Mouse (Mus musculus) midbrain, embryonic 15.5 days (tissue): ENCODE measurements around the gene Gm28038. TPM values are rescaled to one million over a fixed set of nuclear protein-coding genes. Genes with fewer than 3 reads are reported as not detected.

Experiments used
- ATAC-seq: fragments of 200-750 bp; cut with Nextera tagmentation; replicated peaks from 2 replicates; pipeline ENCODE4 v1.8.0; 2017; ENCODE audit warnings: moderate TSS enrichment
- H3K27ac ChIP-seq: fragments of 300-500 bp; sonication (generic); 2 replicates; pipeline ENCODE4 v1.5.1; 2015; ENCODE audit warnings: mild to moderate bottlenecking, inconsistent platforms
- H3K27me3 ChIP-seq: fragments of 300-500 bp; sonication (generic); replicated peaks from 2 replicates; pipeline ENCODE4 v1.6.1; 2015; ENCODE audit warnings: inconsistent platforms
- H3K36me3 ChIP-seq: fragments of 300-500 bp; sonication (generic); replicated peaks from 2 replicates; pipeline ENCODE4 v1.6.1; 2015; ENCODE audit warnings: inconsistent platforms
- H3K4me1 ChIP-seq: fragments of 300-500 bp; sonication (generic); 2 replicates; pipeline ENCODE4 v1.6.1; 2015; ENCODE audit warnings: inconsistent platforms
- H3K4me2 ChIP-seq: fragments of 300-500 bp; sonication (generic); 2 replicates; pipeline ENCODE4 v1.6.1; 2015; ENCODE audit warnings: inconsistent platforms, mild to moderate bottlenecking, moderate library complexity
- H3K4me3 ChIP-seq: fragments of 300-500 bp; sonication (generic); 2 replicates; pipeline ENCODE4 v1.5.1; 2015; ENCODE audit warnings: mild to moderate bottlenecking, inconsistent platforms
- H3K9ac ChIP-seq: fragments of 300-500 bp; sonication (generic); 2 replicates; pipeline ENCODE4 v1.6.1; 2015; ENCODE audit warnings: mild to moderate bottlenecking, inconsistent platforms
- H3K9me3 ChIP-seq: fragments of 300-500 bp; sonication (generic); 2 replicates; pipeline ENCODE4 v1.6.1; 2016; ENCODE audit warnings: inconsistent platforms
- WGBS: fragments of 180-500 bp; shearing (Covaris S2); methylation state at CpG from one replicate; pipeline ENCODE4 v1.1.7; 2015; ENCODE audit warnings: mixed read lengths; 5-methylcytosine and 5-hydroxymethylcytosine counted together
- polyA plus RNA-seq: library from polyadenylated mRNA; unstranded; fragments of >200 nt; fragmentation: Nextera tagmentation; extraction: Ambion mirVana; gene quantifications from 2 replicates; pipeline ENCODE4 v1.2.1, GENCODE M21; 2015

Gm28038 gene
- polyA plus RNA-seq, 1 experiment from 2014 or later, result not detected

DNA sequence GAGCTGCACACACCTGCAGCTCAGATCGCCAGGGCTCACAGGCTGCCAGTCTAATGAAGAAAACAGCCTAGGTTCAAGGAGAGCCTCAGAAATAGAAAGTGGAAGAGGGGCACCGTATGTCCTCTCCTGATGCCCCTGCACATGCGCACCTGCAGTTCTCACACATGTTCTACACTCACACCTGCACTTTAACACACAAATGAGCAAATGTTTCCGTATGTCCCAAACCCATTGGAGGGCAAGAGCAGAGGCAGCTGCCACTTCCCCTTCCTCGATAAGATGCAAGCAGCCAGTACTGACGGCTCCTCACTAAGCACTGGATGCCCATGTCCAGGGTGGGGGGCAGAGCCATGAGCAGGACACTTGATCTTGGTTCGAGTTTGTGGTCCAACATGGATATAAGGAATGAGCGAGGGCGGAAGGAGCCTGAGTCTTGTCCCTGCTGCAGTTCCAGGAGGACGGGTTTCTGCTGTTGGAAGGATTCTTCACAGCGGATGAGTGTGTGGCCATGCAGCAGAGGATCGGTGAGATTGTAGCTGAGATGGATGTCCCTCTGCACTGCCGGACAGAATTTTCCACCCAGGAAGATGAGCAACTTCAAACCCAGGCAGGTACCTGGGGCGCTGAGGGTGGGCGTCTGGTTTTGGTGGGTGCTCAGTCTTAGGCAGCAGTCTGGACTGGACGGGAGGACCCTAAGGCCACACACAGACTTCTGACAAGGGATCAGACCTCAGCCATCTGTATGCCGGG is 11.4 kb upstream of the Gm28038 start:
- Histone ChIP-seq H3K27ac (no peak overlapping the region), H3K4me2 (no peak overlapping the region), H3K4me3 (no peak overlapping the region), H3K27me3 (no peaks in the 10 kb centered on the region), H3K4me1 (peaks cover 16% of the 10 kb centered on the region), H3K9me3 (no peaks in the 10 kb centered on the region), H3K9ac (no peak overlapping the region), H3K36me3 (peaks cover under 1% of the 10 kb centered on the region; the same call in 1 of the 2 replicates)
- WGBS, result 92% methylated on average over 17 of the region's 17 CpGs
- no peak for ATAC-seq

DNA sequence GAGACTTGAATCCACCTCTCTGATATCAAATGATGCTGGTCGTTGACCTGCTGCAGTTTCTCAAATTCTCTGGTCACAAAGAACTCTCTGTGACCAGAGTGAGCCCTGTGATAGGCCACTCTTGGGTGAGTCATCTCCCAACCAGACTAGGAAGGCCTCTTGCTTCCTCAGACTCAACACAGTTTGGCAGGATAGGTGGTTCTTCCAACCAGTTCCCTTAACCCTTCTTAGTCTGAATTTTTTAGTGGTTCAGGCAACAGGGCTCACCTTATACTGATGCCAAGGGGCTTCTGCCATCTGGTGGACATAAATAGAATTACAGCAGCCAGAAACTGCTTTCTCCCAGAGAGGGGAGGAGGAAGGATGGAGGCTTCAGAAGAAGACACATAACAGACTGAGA is 10.7 kb upstream of the Gm28038 start:
- Histone ChIP-seq H3K9ac (no peak overlapping the region), H3K9me3 (no peaks in the 10 kb centered on the region), H3K4me3 (no peak overlapping the region), H3K36me3 (no peaks in the 10 kb centered on the region), H3K27me3 (no peaks in the 10 kb centered on the region), H3K27ac (no peak overlapping the region; the same call in 1 of the 2 replicates), H3K4me1 (peaks cover 15% of the 10 kb centered on the region), H3K4me2 (no peak overlapping the region)
- WGBS, result 64% methylated on average over 1 of the region's 1 CpGs
- peak; percentile 67 for ATAC-seq

DNA sequence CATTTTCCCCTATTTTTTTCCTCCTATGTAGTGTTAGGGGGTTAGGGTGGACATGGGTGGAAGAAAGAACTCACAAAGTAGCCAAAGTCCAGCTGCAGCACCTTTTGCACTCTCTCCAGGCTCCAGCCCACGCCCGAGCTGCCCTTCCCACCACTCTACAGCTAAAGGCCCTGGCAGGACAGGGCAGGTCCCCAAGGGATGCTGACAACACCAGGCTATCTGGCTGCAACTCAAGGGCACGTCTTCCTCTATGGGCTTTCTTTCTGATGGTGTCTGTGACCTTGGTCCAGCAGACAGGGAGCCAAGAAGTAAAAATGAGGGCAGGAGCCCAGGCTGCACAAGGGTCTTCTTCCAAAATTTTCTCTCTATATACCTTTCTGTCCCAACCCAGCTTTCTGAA is 808 bp downstream of the Gm28038 start:
- peaks cover 13% of the 10 kb centered on the region for H3K4me1 ChIP-seq
- ATAC-seq, result no peak
- no peak overlapping the region for H3K27ac ChIP-seq
- H3K9me3 ChIP-seq, result no peaks in the 10 kb centered on the region
- H3K9ac ChIP-seq, result no peak overlapping the region
- H3K27me3 ChIP-seq, result no peaks in the 10 kb centered on the region
- 0 out of 2 replicates have a peak, but pooled peaks cover 4% of the 10 kb centered on the region for H3K36me3 ChIP-seq
- H3K4me3 ChIP-seq, result no peak overlapping the region
- H3K4me2 ChIP-seq, result no peak overlapping the region
- 82% methylated on average over 3 of the region's 3 CpGs for WGBS

DNA sequence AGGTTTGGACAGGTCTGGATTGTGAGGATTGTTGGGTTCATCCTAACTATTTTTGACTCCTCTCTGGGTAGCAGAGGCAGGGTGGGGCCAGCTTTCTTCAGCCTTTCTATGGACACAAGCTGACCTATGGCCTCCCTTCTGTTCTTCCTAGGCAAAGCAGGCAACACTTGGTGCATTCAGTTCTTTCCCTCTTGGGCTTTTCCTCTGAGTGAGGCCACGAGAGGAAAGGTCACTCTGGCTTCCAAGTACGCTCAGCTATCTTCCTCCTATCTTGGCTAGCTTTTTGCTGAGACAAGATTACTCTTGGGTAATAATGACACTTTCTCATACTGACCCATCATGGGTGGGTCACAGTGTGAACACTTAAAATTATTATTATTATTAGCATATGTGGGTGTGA is 2.4 kb downstream of the Gm28038 start:
- Histone ChIP-seq H3K9me3 (no peaks in the 10 kb centered on the region), H3K27me3 (no peaks in the 10 kb centered on the region), H3K27ac (no peak overlapping the region), H3K4me3 (no peak overlapping the region), H3K4me2 (no peak overlapping the region), H3K36me3 (0 out of 2 replicates have a peak, but pooled peaks cover 4% of the 10 kb centered on the region), H3K4me1 (peaks cover 27% of the 10 kb centered on the region), H3K9ac (no peak overlapping the region)
- no peak for ATAC-seq
- WGBS, result 90% methylated on average over 2 of the region's 2 CpGs

DNA sequence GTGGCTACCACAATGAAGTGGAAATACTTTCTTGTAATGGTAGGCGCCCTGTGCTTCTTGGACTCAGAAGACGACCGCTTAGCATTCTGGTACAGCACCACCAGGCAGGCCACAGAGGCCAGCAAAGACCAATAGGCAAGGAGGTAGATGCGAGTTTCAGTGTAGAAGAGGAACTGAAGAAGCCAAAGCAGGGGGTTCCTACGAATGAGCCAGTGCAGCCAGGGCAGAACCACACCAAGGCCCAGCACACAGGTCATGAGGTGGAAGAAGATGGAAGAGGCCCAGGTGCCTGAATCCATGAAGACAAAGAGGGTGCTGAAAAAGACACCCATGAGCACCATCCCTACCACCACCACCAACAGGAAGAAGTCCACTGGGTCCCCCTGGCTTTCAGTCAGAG is 4.2 kb downstream of the Gm28038 start:
- Histone ChIP-seq H3K9ac (no peak overlapping the region), H3K27me3 (no peaks in the 10 kb centered on the region), H3K36me3 (0 out of 2 replicates have a peak, but pooled peaks cover 4% of the 10 kb centered on the region), H3K4me2 (peak overlapping the region; percentile 99), H3K4me3 (peak overlapping the region; percentile 94), H3K27ac (no peak overlapping the region), H3K4me1 (peaks cover 30% of the 10 kb centered on the region), H3K9me3 (no peaks in the 10 kb centered on the region)
- 93% methylated on average over 5 of the region's 5 CpGs for WGBS
- no peak for ATAC-seq

DNA sequence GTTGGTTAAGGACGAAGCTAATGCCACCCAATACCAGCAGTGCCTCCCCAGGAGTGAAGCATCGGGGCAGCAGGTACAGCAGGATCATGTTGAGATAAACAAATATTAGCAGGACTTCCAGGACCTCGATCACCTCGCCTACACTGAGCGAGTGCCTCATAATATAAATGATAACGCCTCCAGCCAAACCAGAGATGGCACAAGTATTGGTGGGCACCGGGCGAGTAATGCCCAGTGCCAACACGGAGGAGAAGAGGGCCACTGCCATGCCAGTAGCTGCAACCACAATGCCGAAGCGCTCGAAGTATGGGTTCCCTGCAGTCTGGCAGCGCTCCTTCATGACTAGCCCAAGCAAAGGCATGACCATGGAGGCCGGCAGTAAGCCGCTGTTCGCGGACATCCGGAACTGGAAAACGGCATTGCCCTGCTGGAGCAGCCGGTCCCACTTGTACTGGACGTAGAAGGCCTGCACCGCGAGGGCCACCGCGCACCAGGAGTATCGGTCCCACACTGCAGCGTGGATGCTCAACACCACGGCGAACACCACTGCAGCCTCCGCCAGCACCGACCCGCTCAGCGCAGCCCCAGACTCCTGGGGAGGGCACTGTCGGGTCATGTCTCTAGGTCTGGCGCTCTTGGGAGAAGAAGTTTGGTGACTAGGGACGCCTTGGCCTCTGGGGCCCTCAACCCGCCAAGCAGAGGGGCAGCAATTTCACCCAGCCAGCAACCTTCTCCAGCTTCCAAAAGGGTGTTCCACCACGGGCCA is 4.8 kb downstream of the Gm28038 start:
- Histone ChIP-seq H3K27me3 (no peaks in the 10 kb centered on the region), H3K9ac (peak overlapping the region; percentile 83), H3K4me2 (peak overlapping the region; percentile 99), H3K4me3 (peak overlapping the region; percentile 94), H3K9me3 (no peaks in the 10 kb centered on the region), H3K27ac (peak overlapping the region; percentile 76), H3K4me1 (peaks cover 30% of the 10 kb centered on the region), H3K36me3 (0 out of 2 replicates have a peak, but pooled peaks cover 4% of the 10 kb centered on the region)
- 16% methylated on average over 38 of the region's 38 CpGs for WGBS
- ATAC-seq, result peak; percentile 73

DNA sequence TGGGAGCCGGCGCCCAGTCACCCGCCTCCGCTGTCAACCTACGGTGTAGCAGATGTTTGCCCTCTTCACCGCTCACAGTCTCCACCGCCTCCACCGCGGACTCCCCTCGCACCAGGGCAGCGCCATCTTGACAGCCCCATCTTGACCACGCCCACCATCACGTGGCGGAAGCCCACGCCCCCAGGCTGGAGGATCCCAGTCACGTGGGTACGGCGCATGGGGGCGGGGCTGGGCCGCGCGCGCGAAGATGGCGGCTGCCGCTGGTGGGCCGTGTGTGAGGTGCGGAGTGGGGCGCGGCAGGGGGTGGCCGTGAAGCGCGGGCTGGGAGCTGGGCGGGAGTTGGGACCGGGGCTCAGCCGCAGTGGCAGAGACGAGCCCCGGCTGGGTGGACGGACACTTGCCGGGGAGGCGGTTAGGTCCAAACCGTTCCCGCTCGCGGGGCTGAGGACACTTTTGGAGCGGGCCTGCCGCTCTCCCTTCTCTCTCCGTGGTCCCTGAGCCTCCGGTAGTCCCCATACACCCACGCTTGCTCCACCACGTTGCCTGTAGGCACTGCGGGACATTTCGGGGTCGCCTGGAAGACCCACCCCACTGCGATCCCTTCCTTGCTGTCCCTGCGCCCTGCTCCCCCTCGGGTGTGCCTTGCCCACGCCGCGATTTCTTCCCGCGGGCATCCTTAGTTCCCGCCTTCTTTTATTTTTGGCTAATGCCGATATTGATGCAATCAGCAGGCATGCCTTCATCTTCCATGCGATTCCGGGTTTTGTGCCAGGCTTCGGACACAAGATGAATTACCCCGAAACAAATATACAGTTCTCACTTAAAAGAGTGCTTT is 5.6 kb downstream of the Gm28038 start, which contains the start of the genes Dolk and Nup188:
Gene Dolk (minus strand): TSS at position 143 of the 835 bp plus-strand sequence.
Gene Nup188 (plus strand): TSS at position 206 of the 835 bp plus-strand sequence.
- Histone ChIP-seq H3K27me3 (no peaks in the 10 kb centered on the region), H3K36me3 (no peaks in the 10 kb centered on the region), H3K9me3 (no peaks in the 10 kb centered on the region), H3K4me3 (peak within 1 kb of the TSS; percentile 94), H3K4me2 (peak within 1 kb of the TSS; percentile 99), H3K9ac (peak within 1 kb of the TSS; percentile 83), H3K4me1 (peaks cover 30% of the 10 kb centered on the region), H3K27ac (peak within 1 kb of the TSS; percentile 76)
- peak; percentile 94 for ATAC-seq
- under 1% methylated on average over 65 of the region's 68 CpGs for WGBS

DNA sequence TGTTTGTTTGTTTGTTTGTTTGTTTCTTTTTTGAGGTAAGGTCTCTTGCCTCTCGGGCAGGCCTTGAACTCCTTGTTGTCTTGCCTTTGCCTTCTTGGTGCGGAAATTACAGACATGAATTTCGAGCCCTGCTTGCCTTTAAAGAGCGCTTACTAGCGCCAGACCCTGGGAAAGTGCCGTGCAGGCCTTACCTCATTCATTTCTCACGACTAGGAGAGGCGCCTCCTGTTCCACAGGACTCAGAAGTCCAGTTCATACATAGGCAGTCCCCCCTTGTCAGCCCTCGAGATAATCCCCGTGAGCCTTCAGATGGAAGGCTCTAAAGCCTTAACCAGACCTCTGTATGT is 6.2 kb downstream of the Gm28038 start:
- peak overlapping the region; percentile 99 for H3K4me2 ChIP-seq
- H3K4me3 ChIP-seq, result peak overlapping the region; percentile 94
- H3K9me3 ChIP-seq, result no peaks in the 10 kb centered on the region
- H3K4me1 ChIP-seq, result peaks cover 30% of the 10 kb centered on the region
- 0% methylated on average over 10 of the region's 10 CpGs for WGBS
- H3K36me3 ChIP-seq, result no peaks in the 10 kb centered on the region
- peak overlapping the region; percentile 83 for H3K9ac ChIP-seq
- ATAC-seq, result no peak
- H3K27me3 ChIP-seq, result no peaks in the 10 kb centered on the region
- no peak overlapping the region; the same call in 1 of the 2 replicates for H3K27ac ChIP-seq

DNA sequence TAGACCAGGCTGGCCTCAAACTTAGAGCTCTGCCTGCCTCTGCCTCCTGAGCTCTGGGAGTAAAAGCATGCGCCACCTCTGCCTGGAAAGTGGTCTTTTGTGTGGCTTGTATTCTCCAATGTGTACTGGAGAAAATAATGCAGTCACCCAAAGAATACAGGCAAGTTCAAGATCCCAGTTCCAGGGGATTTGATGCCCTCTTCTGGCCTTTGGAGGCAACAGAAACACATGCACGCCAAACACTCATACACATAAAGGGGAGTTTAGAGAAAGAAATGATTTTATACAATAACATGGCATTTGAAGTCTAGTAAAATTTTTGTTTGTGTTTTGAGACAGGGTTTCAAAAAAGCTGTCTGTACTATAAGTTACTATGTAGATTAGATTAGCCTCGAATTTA is 18.7 kb downstream of the Gm28038 start:
- peaks cover 52% of the 10 kb centered on the region for H3K36me3 ChIP-seq
- 85% methylated on average over 3 of the region's 3 CpGs for WGBS
- H3K9ac ChIP-seq, result no peak overlapping the region
- H3K4me2 ChIP-seq, result no peak overlapping the region
- ATAC-seq, result no peak
- no peaks in the 10 kb centered on the region for H3K9me3 ChIP-seq
- no peaks in the 10 kb centered on the region for H3K4me1 ChIP-seq
- H3K27ac ChIP-seq, result no peak overlapping the region
- no peak overlapping the region for H3K4me3 ChIP-seq
- H3K27me3 ChIP-seq, result no peaks in the 10 kb centered on the region

DNA sequence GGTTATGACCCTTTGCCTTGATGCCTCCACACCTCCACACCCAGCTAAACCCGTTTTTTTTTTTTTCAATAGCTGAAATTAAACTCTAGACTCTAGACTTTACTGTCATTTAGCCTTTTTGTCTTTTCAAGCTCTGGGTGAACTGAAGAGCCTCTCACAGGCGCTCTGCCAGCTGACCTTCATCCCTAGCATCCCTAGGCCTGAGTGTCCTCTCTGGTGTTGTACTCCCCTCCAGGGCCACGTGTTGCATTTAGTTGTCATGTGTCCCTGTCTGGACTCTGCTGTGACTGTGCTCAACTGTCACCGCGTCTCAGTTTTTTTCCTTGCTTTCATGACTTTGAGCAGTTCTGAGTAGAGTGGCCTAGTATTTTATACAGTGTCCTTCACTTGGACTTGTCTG is 19.1 kb downstream of the Gm28038 start:
- H3K36me3 ChIP-seq, result peaks cover 56% of the 10 kb centered on the region

DNA sequence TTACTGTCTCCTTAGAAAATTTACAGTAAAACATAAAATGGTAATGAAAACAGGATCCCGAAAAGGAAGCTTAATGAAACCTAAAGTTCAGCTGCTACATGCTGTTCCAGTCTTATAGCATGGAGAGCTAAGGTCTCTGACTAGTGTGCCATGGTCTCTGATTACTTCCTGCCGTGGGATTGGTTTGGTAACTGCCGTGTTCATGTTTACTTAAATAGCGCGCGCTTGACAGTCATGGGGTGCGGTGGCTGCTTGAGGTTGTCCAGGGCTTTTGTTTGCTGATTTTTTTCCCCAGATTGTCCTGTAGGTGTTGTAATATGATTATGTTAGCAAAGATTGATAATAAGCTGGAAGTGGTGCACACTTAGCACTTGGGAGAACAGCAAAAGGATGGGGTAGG is 25.2 kb downstream of the Gm28038 start:
- ATAC-seq, result no peak
- no peak overlapping the region for H3K4me2 ChIP-seq
- no peaks in the 10 kb centered on the region for H3K4me1 ChIP-seq
- H3K36me3 ChIP-seq, result peaks cover 71% of the 10 kb centered on the region
- no peaks in the 10 kb centered on the region for H3K27me3 ChIP-seq
- H3K9ac ChIP-seq, result no peak overlapping the region
- H3K9me3 ChIP-seq, result no peaks in the 10 kb centered on the region
- no peak overlapping the region for H3K4me3 ChIP-seq
- 96% methylated on average over 7 of the region's 7 CpGs for WGBS
- H3K27ac ChIP-seq, result no peak overlapping the region

More for the DNA sequence above, 19.1 kb downstream of the Gm28038 start:
- Histone ChIP-seq H3K4me1 (no peaks in the 10 kb centered on the region), H3K4me3 (no peak overlapping the region), H3K27ac (no peak overlapping the region), H3K27me3 (no peaks in the 10 kb centered on the region), H3K4me2 (no peak overlapping the region), H3K9ac (no peak overlapping the region), H3K9me3 (no peaks in the 10 kb centered on the region)
- WGBS, result 91% methylated on average over 5 of the region's 5 CpGs
- no peak for ATAC-seq

DNA sequence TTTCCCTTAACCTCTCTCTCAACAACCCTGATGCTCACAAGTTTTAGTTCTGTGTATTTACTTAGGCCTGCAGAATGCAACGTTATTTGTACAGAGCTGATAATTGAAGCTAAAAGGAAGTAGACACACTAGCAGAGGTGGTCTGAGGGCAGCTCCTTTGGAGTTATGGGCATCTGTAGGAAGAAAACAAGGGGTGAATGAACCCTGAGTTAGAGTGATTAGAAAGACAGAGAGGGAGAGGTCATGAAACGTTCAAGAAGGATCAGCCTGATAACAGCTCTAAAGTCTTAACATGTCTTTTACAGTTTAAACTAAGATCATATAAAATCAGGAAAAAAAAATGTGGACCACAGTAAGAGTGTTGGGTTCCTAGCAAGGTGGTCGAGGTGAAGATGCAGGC is 28.5 kb downstream of the Gm28038 start:
- 95% methylated on average over 3 of the region's 3 CpGs for WGBS

More for the DNA sequence above, 28.5 kb downstream of the Gm28038 start:
- no peak overlapping the region for H3K27ac ChIP-seq
- H3K9me3 ChIP-seq, result no peaks in the 10 kb centered on the region
- H3K4me1 ChIP-seq, result no peaks in the 10 kb centered on the region
- no peaks in the 10 kb centered on the region for H3K27me3 ChIP-seq
- ATAC-seq, result no peak
- H3K4me2 ChIP-seq, result no peak overlapping the region
- H3K4me3 ChIP-seq, result no peak overlapping the region
- peaks cover 74% of the 10 kb centered on the region for H3K36me3 ChIP-seq
- no peak overlapping the region for H3K9ac ChIP-seq
